Mouse (Mus musculus): ENCODE measurements around the gene Tbc1d10a.

Gene Tbc1d10a

DNA sequence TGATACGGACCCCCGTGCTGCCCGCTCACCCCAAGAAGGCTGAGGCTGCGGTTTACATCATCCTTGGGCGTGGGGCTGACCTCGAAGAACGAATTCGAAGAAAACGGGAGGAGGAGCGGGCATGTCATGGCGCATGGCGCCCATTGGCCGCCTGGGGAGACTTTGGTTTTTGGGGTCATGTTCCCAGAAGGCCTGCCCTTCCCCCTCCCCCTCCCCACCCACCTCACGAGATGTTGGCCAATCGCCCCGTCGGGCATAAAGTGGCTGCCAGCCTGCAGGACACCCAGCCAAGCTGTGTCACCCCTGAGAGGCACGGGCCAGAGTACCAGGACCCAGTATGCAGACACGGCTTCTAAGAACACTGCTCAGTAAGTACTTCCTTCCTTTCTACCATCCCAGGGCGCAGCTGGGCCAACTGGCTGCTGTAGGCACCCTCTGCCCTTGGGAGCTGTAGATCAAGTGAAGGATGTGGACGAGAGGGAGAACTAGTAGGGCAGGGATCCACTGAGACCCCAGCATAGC is 50.0 kb downstream of the Tbc1d10a start:
- DNase-seq (ENCODE audit: extremely low read depth, low read depth): peak; percentile 64

DNA sequence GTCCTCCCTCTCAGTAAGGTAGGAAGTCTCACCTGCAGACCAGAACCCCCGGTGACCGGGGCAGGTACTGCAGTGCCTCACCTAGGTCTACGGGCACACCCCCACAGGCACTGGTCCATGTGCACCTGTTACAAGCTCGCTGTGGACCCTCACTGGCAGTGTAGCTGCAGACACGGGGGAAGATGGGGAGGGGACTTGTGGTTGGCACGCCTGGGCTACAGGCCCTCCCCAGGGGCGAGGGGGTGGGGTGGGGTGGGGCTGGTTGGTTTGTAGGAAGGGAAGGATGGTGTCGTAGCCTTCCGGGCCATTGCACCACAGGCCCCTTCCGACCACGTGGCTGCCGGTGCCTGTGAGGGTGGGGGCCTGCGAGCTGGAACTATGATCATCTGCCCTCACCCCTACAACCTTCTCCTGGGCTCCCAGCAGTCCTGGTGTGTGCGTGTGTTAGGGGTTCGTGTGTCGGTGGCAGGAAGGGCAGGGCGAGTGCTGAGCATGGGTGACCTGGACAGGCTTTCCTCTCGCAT is 50.9 kb downstream of the Tbc1d10a start:
- DNase-seq (ENCODE audit: extremely low read depth, low read depth): peak; percentile 62

DNA sequence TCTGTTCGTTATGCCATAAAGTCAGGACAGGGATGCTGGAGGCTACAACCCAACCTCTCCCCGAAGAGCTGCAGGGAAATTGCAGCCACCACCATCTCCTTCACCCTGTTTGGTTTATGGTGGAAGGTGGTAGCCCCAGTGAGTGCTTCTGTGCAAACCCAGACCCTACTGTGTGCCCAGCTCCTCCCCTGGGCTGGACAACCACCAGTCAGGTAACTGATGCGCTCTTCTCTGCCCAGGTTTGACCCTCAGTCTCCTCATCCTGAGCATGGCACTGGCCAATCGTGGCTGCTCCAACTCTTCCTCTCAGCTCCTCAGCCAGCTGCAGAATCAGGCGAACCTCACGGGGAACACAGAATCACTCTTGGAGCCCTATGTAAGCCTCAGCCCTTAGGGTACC is 51.6 kb downstream of the Tbc1d10a start:
- no peak for DNase-seq (ENCODE audit: extremely low read depth, low read depth)

DNA sequence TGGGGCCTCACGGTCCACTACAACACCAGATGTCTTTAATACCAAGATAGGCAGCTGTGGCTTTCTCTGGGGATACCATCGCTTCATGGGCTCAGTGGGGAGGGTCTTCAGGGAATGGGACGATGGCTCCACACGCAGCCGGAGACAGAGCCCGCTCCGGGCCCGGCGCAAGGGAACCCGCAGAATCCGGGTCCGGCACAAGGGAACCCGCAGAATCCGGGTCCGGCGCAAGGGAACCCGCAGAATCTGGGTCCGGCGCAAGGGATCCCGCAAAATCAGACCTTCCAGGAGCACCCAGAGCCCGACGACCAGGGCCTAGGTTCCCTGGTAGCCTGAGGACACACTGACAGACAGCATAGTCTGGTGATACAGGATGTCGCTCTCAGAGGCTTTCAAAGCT is 53.1 kb downstream of the Tbc1d10a start:
- no peak for DNase-seq (ENCODE audit: extremely low read depth, low read depth)

DNA sequence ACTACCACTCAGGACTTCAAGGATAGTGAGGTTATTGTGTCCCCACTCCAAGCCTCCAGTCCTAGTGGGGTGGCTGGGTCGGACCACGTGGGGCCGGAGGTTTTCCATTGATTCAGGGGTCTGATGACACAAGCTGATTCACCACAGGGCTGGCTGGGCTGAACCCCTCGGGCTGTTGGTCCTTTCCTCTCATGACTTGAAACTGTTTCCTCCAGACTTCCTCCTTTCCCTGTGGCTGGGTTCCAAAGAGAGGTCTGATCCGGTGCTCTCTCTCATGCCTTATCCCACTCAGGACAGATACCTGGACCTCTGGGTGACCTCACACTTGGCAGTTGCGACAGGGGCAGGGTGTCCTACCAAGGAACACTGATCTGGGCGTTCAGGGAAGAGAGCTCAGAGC is 53.6 kb downstream of the Tbc1d10a start:
- no peak for DNase-seq (ENCODE audit: extremely low read depth, low read depth)

DNA sequence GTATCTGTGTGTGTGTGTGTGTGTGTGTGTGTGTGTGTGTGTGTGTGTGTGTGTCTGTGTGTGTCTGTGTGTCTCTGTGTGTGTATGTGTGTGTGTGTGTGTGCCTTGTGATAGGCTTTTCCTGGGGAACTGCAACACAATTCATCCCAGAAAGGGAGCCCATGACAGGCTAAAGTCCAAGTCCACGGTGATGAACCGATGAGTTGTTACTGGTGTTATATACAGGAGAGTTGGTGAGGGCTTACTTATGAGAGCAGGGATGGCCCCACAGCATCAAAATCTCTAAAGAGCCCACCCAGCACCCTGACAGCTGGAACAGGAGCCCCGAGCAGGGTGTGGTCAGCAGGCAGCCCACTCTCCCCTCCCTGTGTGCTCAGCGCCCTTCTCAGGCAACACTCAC is 54.6 kb downstream of the Tbc1d10a start:
- DNase-seq (ENCODE audit: extremely low read depth, low read depth): no peak

DNA sequence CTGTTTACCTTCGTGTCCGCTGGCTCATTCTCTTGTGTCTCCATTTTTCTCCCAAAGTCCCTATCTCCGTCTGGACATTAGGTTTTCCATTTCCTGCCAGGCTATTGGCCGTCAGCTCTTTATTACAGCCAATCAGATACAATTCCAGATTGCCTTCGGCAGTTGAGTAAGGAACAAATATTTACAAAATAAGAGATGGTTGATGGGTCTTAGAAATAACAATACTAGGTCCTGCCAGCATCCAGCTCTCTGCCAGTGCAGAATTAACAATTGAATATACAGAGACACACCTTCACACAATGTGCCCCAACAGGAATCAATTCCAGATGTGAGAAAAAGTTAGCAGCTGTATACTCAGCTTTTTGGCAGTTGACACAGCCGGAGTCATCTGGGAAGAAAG is 59.5 kb downstream of the Tbc1d10a start:
- DNase-seq (ENCODE audit: extremely low read depth, low read depth): no peak

DNA sequence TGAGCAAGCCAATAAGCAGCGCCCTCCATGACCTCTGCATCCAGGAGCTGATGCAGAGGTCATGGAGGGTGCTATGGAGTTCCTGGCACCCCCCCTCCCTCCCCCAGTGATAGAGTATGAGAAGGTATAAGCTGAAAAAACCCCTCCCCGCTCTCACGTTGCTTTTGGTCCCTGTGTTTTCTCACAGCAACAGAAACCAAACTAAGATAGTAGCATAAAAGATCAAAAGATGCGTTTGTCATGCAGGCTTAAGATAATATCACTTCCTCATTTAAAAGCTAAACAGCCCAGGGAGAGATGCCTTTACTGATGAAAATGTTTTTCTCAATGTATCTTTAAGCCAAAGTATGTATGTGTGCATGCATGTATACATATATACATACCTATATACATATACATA is 60.0 kb downstream of the Tbc1d10a start:
- no peak for DNase-seq (ENCODE audit: extremely low read depth, low read depth)

DNA sequence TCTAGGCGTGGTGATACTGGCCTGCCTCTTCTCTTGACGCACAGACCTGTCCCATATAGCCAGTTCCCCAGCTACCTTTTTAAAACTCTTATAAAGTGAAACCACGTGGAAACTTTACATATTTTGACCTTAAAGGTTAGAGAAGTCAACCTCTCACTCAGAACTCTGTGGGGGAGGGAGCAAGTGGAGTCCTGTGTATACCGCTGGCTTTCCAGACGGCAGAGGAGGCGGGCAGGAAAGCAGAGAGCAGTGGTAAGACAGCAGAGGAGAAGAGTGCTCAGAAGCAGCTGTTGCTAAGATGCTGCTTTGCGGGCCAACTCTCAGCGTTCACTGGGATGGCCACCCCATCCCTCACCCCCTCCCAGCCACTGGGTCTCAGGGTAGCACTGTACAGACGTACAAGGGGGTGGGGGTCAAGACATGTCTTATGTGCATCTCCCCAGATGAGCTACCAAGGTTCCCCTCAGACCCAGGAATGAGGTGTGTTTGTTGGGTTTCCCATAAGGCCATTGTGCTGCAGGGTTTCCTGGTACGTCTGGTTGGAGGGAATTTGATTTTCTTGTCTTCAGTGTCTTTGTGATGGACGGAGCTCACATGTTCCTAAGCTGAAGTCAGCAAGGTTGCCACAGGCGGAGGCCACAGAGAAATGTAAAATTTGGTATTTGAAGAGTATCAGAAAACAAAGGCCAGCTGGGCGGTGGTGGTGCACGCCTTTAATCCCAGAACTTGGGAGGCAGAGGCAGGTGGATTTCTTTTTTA is 60.8 kb downstream of the Tbc1d10a start:
- DNase-seq (ENCODE audit: extremely low read depth, low read depth): no peak

DNA sequence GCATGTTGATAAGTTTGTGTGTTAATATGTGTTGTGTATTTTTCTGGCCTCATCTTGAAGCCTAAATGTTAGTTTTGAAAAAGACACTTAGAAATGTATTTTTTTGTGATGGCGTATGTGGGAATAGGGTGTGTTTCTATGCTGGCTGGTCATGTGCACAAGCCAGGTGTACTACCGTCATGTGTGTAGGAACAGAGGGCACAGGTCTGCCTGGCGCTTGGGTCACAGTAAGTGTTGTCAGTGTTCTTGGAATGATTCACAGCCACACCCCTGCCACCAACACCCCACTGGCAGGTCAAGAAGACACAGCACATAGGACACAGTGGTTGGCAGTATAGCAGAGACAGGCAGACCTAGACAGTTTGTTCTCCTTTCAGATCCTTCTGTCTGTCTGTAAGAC is 62.6 kb downstream of the Tbc1d10a start:
- DNase-seq (ENCODE audit: extremely low read depth, low read depth): no peak

DNA sequence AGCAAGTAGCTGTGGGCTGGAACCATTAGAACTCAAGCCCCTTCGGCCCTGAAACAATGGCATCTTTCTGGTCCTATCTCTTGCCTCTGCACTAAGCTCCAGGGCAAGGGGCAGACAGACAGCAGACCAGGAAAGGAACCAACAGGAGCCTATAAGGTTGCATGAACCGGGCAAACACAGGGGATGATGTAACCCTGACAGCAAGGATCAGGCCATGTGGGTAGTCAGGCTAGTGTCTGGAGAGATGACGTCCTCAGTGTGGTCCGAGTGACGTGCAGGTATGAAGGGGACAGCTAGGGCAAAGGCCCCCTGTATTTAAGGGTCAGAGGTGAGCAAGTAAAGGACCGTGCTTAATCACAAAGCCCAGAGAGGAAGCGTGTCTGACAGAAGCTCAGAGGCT is 63.7 kb downstream of the Tbc1d10a start:
- no peak for DNase-seq (ENCODE audit: extremely low read depth, low read depth)

DNA sequence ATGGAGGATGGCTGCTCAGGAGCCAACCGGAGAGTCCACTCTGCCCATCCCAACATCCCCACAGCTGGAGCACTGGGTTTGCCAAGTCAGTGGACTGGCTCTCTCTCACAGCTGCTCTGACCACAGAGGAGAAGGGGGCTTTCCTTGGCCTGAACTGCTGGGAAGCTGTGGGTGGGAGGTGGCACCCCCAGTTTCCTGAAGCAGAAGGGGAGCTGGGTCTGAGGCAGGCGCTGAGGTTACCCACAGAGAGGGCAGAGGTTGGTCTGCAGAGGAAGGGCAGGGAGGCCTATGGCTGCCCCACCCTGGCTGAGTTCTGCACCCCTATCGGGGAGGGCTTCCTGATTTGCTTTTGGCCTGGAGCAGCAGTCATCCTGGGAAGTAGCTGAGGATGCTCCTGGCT is 64.8 kb downstream of the Tbc1d10a start:
- no peak for DNase-seq (ENCODE audit: extremely low read depth, low read depth)

DNA sequence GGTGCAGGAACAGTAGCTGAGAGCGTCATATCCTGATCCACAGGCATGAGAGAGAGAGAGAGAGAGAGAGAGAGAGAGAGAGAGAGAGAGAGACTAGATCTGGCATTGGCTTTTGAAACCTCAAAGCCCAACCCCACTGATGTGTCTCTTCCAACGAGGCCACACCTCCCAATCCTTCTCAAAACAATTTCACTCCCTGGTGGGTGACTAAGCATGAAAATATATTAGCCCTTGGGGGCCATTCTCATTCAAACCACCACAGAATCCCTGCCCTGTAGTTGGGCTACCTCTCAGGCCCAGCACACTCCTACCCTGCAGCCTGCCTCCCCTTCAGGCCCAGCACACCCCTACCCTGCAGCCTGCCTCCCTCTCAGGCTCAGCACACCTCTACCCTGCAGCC is 66.3 kb downstream of the Tbc1d10a start:
- no peak for DNase-seq (ENCODE audit: extremely low read depth, low read depth)

DNA sequence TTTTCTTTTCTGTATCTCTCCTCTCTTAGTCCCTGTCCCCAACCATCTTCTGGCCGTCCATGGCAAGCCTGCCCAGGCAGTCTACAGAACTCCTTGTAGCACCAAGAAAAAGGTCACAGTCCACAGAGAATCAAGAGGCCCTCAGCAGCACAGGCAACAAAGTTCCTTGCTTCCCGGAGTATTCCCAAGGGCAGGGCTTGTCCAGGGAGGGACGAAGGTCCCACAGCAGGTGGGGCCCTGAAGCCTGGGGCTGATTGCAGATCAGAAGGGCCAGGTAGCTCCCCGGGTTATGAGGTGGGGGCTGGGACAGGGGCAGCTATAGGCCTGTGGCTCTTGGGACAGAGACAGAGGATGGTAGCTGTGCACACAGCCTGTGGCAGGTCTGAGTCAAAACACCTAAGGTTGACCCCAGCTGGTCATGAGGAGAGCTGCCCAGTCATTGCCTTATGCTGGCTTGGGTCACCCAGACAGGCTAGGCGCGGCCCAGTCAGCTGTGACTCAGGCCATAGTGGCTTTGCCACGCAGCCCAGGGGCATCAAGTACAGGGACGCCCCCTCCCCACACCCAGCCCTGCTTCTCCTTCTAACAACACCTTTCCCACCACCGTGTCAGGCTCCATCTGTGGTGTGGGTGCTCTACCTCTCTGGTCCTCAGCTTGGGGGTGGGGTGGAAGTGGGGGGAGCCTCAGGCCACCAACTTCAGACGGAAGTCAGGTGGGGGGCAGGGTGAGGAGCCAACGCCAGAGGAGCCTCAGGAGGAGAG is 70.4 kb downstream of the Tbc1d10a start, which contains the start of gene Lif:
Gene Lif (plus strand): TSS at position 712 of the 762 bp plus-strand sequence.
- no peak for DNase-seq (ENCODE audit: extremely low read depth, low read depth)

DNA sequence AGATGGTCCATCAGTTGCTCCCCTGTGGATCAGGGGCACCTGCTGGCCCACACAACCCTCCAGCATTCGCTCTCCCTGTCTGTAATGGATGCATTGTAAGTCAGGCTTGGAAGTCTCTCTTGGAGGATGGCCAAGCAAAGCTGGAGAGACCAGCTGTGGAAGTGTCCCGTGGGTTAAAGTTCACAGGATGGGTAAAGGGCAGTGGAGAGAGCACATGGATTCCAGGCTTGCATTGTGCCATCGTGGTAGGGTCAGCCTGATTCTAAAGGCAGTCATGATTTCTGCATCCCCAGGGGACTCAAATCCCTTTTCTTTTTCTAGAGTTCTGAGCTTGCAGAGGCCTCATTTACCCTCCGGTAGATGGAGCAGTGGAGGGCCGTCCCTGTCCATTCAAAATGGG is 71.2 kb downstream of the Tbc1d10a start:
- DNase-seq (ENCODE audit: extremely low read depth, low read depth): no peak

DNA sequence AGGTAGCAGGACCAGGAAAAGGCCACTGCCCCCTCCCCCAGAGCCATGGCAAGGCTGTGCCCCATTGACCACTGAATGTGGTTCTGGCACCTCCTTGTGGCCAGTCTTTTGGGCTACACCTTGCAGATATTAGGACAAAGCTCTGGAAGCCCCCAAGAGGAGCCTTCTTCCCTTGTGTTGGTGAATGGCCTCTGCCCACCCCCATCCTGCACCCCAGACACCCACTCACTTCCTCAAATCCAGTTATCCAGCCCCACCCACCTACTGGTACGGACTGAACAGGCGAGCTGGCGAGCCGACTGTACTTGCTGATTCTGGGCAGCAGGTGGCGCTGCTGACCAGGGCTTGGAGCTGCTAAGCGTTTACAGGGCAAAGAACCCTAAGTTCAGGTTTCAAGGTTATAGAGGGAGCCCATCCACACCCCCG is 72.1 kb downstream of the Tbc1d10a start:
- DNase-seq (ENCODE audit: extremely low read depth, low read depth): peak; percentile 73

DNA sequence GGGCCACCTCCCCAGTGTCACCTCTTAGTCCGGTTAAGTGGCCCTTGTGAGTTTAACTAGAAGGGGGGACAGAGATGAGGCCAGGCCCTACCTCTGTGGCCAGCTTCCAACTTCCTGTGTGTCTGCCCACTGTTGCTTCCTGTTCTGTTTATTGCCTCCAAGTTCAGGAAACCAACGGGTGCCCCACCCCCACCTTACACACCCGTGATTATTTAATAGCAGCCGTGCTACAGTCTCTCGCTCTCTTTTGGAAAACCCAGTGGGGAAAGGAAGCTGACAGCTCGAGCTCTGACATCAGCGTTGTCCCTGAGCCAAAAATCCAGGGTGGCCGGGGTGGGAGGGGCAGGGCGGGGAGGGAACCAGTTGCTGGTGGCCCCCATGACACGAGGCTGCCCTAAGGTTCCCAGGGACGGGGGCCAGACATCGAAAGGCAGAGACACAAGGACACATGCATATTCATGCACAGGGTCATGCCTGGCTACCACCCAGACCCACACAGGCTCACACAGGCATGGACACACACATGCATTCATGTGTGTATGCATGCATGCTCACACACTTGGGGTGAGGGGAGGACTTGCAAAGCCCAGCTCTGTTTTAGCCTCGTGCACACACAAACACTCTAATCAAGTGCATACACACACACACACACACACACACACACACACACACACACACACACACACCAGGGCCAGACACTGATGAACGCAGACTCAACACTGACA is 74.0 kb downstream of the Tbc1d10a start:
- peak; percentile 40 for DNase-seq (ENCODE audit: extremely low read depth, low read depth)

DNA sequence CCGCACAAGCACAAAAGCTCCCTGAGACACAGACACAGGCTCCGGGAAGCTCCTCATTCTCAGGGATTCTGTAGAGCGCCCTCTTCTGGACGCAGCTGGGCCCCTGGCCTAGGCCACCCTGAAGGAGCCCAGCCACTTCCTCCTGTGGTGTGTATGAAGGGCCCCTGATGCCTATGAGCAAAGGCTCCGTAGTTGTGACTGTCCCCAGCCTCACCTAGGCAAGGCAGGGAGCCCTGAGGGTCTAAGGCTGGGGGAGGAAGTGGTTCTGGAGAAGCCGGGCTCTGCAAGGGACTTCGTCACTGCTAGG is 74.6 kb downstream of the Tbc1d10a start:
- DNase-seq (ENCODE audit: extremely low read depth, low read depth): peak; percentile 67

DNA sequence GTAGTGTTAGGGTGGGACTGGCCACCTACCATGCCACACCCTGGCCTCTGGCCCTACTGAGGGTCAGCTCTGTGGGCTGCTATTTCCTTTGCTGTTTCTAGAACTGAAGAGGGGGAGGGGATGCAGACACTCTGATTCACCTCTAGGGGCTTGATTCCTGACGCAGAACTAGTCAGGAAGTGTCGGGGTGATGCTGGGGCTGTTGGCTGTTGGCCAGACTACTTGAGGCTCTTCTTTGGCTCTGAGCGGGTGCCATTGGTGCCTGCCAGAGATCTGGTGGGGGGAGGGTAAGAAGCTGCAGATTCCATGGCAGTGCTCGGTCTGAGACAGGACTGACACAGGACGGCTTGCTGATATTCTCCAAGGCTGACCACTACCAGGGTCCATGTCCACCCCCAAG is 75.4 kb downstream of the Tbc1d10a start:
- DNase-seq (ENCODE audit: extremely low read depth, low read depth): no peak

DNA sequence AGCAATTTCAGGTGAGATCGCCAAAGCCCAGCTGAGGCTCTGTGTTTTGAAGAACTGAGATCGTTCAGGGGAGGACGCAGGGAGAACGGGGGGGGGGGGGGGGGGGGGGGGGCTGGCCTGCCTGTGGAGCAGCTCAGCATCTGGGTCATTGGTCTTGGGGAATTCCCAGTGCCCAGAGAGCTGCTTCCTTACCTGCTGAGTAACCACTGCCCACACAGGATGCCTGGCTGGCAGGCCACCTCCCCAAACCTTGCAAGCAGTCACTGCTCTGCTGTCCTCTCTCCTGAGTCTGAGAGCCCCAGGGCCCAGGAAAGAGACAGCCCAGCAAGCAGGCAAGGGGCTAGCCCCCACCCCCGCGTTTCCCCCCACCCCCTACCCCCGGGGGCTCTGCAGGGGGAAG is 76.3 kb downstream of the Tbc1d10a start:
- DNase-seq (ENCODE audit: extremely low read depth, low read depth): no peak

DNA sequence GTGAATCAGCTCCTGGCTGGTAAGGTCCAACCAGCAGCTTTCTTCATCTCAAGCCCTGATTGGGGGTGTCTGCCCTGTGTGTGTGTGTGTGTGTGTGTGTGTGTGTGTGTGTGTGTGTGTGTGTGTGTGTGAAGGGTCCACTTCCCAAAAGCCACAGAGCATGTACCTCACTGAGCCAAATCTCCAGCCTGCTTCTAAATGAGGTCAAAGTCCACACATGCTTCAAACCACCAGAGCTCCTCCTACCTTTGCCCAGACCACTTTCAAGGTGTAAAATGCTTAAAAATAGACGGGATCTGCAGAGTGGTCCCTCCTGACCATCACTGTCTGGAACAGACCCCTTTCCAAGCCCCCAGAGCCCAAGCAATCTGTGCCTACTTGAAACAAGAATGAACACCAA is 76.7 kb downstream of the Tbc1d10a start:
- no peak for DNase-seq (ENCODE audit: extremely low read depth, low read depth)

DNA sequence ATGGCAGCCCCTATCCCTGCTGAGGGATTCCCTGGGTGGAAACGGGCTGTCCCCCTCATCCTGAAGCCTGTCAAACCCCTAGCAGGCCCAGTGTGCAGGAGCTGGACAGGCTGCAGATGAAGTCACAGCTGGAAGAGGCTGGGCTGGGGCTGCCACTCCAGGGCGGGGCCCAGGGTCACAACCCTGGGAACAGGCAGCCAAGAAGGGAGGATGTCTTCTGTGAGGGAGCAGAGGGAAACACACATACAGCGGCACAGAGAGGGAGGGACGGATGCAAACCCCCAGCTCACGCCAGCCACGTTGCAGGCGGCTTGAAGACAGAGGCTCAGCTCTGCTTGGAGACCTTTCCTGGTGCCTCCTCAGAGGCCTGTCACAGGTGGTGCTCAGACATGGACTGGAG is 77.5 kb downstream of the Tbc1d10a start:
- no peak for DNase-seq (ENCODE audit: extremely low read depth, low read depth)

Measured in MEL-GATA-1-ER (cell line).